Mouse (Mus musculus): ENCODE results near the gene 4933407L21Rik.

- no peak for TF ChIP-seq GATA1 (IDR thresholded peaks at IDR 0.05; ENCODE audit: borderline replicate concordance, low read length)
- TF ChIP-seq FLI1 (IDR thresholded peaks at IDR 0.05; ENCODE audit: low read length) = no peak
Measured at GRCm38 (mm10) chr1:85908754-85909590, 19.3 kb upstream of the 4933407L21Rik start.
